Mouse (Mus musculus): ENCODE data around the gene Rsph3a.
"Not testable (repeated sequence)": the region's sequence is repeated elsewhere in the genome, so short reads cannot be mapped to it uniquely, and the experiment has no call there.

- TF ChIP-seq CTCF, EP300 (IDR thresholded peaks at IDR 0.05): not testable (repeated sequence)
These were observed 23.1 kb downstream of the Rsph3a start for GRCm38 (mm10) chr17:7968490-7968889.
